Mouse (Mus musculus): Measurements from ENCODE around the gene Popdc3. TPM values are rescaled to one million over a fixed set of nuclear protein-coding genes. Genes with fewer than 3 reads are reported as not detected.

Gene Popdc3
- total and polyA plus RNA-seq, 3 experiments, result not detected

- Histone ChIP-seq H3K9me3 (replicated peaks; ENCODE audit: insufficient read depth, low read length) (no peaks in the 10 kb centered on the region), H3K4me1 (ENCODE audit: control insufficient read depth in 1 of 2, insufficient read depth in 2 of 2, low read length in 2 of 2) (no peaks in the 10 kb centered on the region), H3K9ac (ENCODE audit: control insufficient read depth, low read depth, low read length, poor library complexity, severe bottlenecking) (no peak overlapping the region), H3K36me3 (ENCODE audit: control insufficient read depth in 1 of 2, insufficient read depth in 2 of 2, low read length in 2 of 2) (peaks cover 2 to 3% of the 10 kb centered on the region in 2 experiments; a peak in 3 of 4 replicates), H3K27me3 (ENCODE audit: control insufficient read depth in 1 of 2, insufficient read depth in 2 of 2, low read length in 2 of 2) (no peaks in the 10 kb centered on the region), H3K79me2 (ENCODE audit: control insufficient read depth, insufficient read depth, low read length, poor library complexity) (no peaks in the 10 kb centered on the region), H3K4me3 (ENCODE audit: control insufficient read depth in 1 of 2, insufficient read depth in 1 of 2, low read depth in 2 of 2, low read length in 2 of 2) (no peak overlapping the region), H3K27ac (ENCODE audit: control insufficient read depth, low read depth, low read length) (no peak overlapping the region)
- no peak for DNase-seq (ENCODE audit: low read depth, low spot score)
- no peak for TF ChIP-seq MAFK (IDR thresholded peaks at IDR 0.05; ENCODE audit: borderline replicate concordance, low read depth, low read length)
- TF ChIP-seq CTCF (IDR thresholded peaks at IDR 0.05 in 2 of 3, conservative IDR thresholded peaks at IDR 0.05 in 1 of 3; ENCODE audit: control insufficient read depth in 1 of 3, insufficient read depth in 1 of 3, low read depth in 2 of 3, low read length in 3 of 3, poor library complexity in 1 of 3, severe bottlenecking in 1 of 3), result no peak
- no peak for TF ChIP-seq CHD1 (IDR thresholded peaks at IDR 0.05; ENCODE audit: low read depth, low read length)
Observed at GRCm38 (mm10) chr10:45154557-45155060, 23.3 kb upstream of the Popdc3 start.

GRCm38 (mm10) chr10:45165851-45166250, 12.0 kb upstream of the Popdc3 start:
- Histone ChIP-seq H3K79me2 (ENCODE audit: control insufficient read depth, insufficient read depth, low read length, poor library complexity) (no peaks in the 10 kb centered on the region), H3K9me3 (replicated peaks; ENCODE audit: insufficient read depth, low read length) (no peaks in the 10 kb centered on the region), H3K4me1 (ENCODE audit: control insufficient read depth in 1 of 2, insufficient read depth in 2 of 2, low read length in 2 of 2) (no peaks in the 10 kb centered on the region), H3K27me3 (ENCODE audit: control insufficient read depth in 1 of 2, insufficient read depth in 2 of 2, low read length in 2 of 2) (no peaks in the 10 kb centered on the region), H3K4me3 (ENCODE audit: control insufficient read depth in 1 of 2, insufficient read depth in 1 of 2, low read depth in 2 of 2, low read length in 2 of 2) (no peak overlapping the region), H3K27ac (ENCODE audit: control insufficient read depth, low read depth, low read length) (no peak overlapping the region), H3K9ac (ENCODE audit: control insufficient read depth, low read depth, low read length, poor library complexity, severe bottlenecking) (no peak overlapping the region), H3K36me3 (ENCODE audit: control insufficient read depth in 1 of 2, insufficient read depth in 2 of 2, low read length in 2 of 2) (no peaks in the 10 kb centered on the region)
- no peak for DNase-seq (ENCODE audit: low read depth, low spot score)
- no peak for TF ChIP-seq MYC (IDR thresholded peaks at IDR 0.05; ENCODE audit: low read depth, low read length)
- TF ChIP-seq MXI1 (IDR thresholded peaks at IDR 0.05; ENCODE audit: low read depth, low read length), result no peak
- no peak for TF ChIP-seq CHD1 (IDR thresholded peaks at IDR 0.05; ENCODE audit: low read depth, low read length)
- TF ChIP-seq USF2 (IDR thresholded peaks at IDR 0.05; ENCODE audit: borderline replicate concordance in 1 of 2, insufficient read depth in 1 of 2, low read depth in 1 of 2, low read length in 2 of 2), result no peak
- no peak for TF ChIP-seq CHD2 (IDR thresholded peaks at IDR 0.05; ENCODE audit: low read length)
- TF ChIP-seq BHLHE40 (IDR thresholded peaks at IDR 0.05; ENCODE audit: borderline replicate concordance, low read depth, low read length), result no peak
- TF ChIP-seq MAX (IDR thresholded peaks at IDR 0.05; ENCODE audit: low read length), result no peak
- no peak for TF ChIP-seq ETS1 (IDR thresholded peaks at IDR 0.05; ENCODE audit: low read depth, low read length)
- no peak for TF ChIP-seq ZNF384 (IDR thresholded peaks at IDR 0.05; ENCODE audit: low read depth, low read length)
- no peak for TF ChIP-seq POLR2AphosphoS5 (IDR thresholded peaks at IDR 0.05; ENCODE audit: borderline replicate concordance, low read depth, low read length)
- TF ChIP-seq POLR2A (IDR thresholded peaks at IDR 0.05; ENCODE audit: control insufficient read depth in 1 of 2, insufficient read depth in 1 of 2, low read depth in 1 of 2, low read length in 2 of 2, poor library complexity in 1 of 2), result no peak
- no peak for TF ChIP-seq GABPA (IDR thresholded peaks at IDR 0.05; ENCODE audit: low read depth, low read length)
- no peak for TF ChIP-seq MEF2A (IDR thresholded peaks at IDR 0.05; ENCODE audit: extremely low read depth, insufficient replicate concordance, low read depth, low read length, poor library complexity, severe bottlenecking)
- TF ChIP-seq ZKSCAN1 (IDR thresholded peaks at IDR 0.05; ENCODE audit: low read depth, low read length), result no peak
- TF ChIP-seq SMC3 (IDR thresholded peaks at IDR 0.05; ENCODE audit: low read depth, low read length), result no peak
- no peak for TF ChIP-seq JUND (IDR thresholded peaks at IDR 0.05; ENCODE audit: low read depth, low read length)
- no peak for TF ChIP-seq USF1 (IDR thresholded peaks at IDR 0.05; ENCODE audit: low read depth, low read length)
- no peak for TF ChIP-seq MAFK (IDR thresholded peaks at IDR 0.05; ENCODE audit: borderline replicate concordance, low read depth, low read length)
- TF ChIP-seq ELF1 (IDR thresholded peaks at IDR 0.05; ENCODE audit: low read depth, low read length), result no peak

Data from MEL (cell line).